Mouse (Mus musculus) stomach, postnatal 0 days (tissue): ENCODE data around the gene Twist1.

ENCODE experiments used
- CTCF ChIP-seq: IDR thresholded peaks from 2 replicates; pipeline ENCODE4 v1.5.1; 2016; ENCODE audit warnings: antibody characterized with exemption, low read depth, mild to moderate bottlenecking, moderate library complexity
- EP300 ChIP-seq: optimal IDR thresholded peaks from 2 replicates; pipeline ENCODE3; 2016; ENCODE audit warnings: antibody characterized with exemption

DNA sequence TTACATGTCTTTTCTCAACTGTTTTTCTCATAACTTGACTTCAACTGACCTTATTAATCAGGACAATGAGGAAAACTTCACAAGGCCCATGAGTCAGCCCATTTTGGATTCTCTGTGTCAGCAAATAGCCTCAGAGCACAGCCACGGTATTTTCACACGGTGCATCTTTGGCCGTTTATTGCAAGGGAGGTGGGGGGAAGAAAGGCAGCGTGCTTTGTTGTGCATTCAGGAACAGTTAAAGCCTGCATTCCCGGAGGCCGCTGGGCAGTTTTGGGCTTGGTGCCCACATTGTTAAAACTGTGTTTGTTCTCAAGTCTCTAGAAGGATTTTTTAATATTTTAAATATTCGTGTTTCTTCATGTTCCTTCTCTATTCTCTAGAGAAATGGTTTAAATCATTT, 24.0 kb downstream of the Twist1 start:
- TF ChIP-seq CTCF (no peak), EP300 (no peak)
